Mouse (Mus musculus) MEL (cell line): ENCODE data around the gene Tpm4. TPM values are rescaled to one million over a fixed set of nuclear protein-coding genes. Genes with fewer than 3 reads are reported as not detected.

Source experiments
- DNase-seq: peaks from one replicate; pipeline ENCODE4 v3.0.0; 2011; ENCODE audit warnings: low read depth, low spot score
- H3K27ac ChIP-seq: 2 replicates; pipeline ENCODE4 v1.5.1; 2012; ENCODE audit warnings: low read depth, mild to moderate bottlenecking, control low read depth, low read length, moderate library complexity; ENCODE audit not compliant: control insufficient read depth
- H3K27me3 ChIP-seq, 2 experiments: fragments of 150-350 bp in 1 of 2; sonication (generic) in 1 of 2; 2 replicates each; pipeline ENCODE4 v1.6.1; 2012; ENCODE audit warnings: low read length in 2 of 2, mild to moderate bottlenecking in 2 of 2, improper control_type of control experiment in 1 of 2, moderate library complexity in 1 of 2; ENCODE audit not compliant: insufficient read depth in 2 of 2, control insufficient read depth in 1 of 2
- H3K36me3 ChIP-seq, 2 experiments: 2 replicates each; pipeline ENCODE4 v1.6.1; 2012 to 2014; ENCODE audit warnings: low read length in 2 of 2, improper control_type of control experiment in 1 of 2, inconsistent platforms in 1 of 2, mild to moderate bottlenecking in 1 of 2; ENCODE audit not compliant: insufficient read depth in 2 of 2, control insufficient read depth in 1 of 2
- H3K4me1 ChIP-seq, 2 experiments: fragments of 150-350 bp in 1 of 2; sonication (generic) in 1 of 2; 2 replicates each; pipeline ENCODE4 v1.6.1; 2012; ENCODE audit warnings: low read length in 2 of 2, improper control_type of control experiment in 1 of 2, mild to moderate bottlenecking in 1 of 2; ENCODE audit not compliant: insufficient read depth in 2 of 2, control insufficient read depth in 1 of 2
- H3K4me3 ChIP-seq, 2 experiments: fragments of 150-350 bp in 1 of 2; sonication (generic) in 1 of 2; 2 replicates each; pipeline ENCODE4 v1.5.1; 2012; ENCODE audit warnings: low read depth in 2 of 2, low read length in 2 of 2, mild to moderate bottlenecking in 2 of 2, moderate library complexity in 2 of 2, control low read depth in 1 of 2, improper control_type of control experiment in 1 of 2; ENCODE audit not compliant: control insufficient read depth in 1 of 2, insufficient read depth in 1 of 2
- H3K79me2 ChIP-seq: 2 replicates; pipeline ENCODE4 v1.6.1; 2012; ENCODE audit warnings: mild to moderate bottlenecking, low read length, moderate library complexity; ENCODE audit not compliant: control insufficient read depth, poor library complexity, insufficient read depth
- H3K9ac ChIP-seq: 2 replicates; pipeline ENCODE4 v1.6.1; 2012; ENCODE audit warnings: low read depth, mild to moderate bottlenecking, control low read depth, low read length, moderate library complexity; ENCODE audit not compliant: control insufficient read depth, poor library complexity, severe bottlenecking
- H3K9me3 ChIP-seq: fragments of 150-350 bp; sonication (generic); replicated peaks from 2 replicates; pipeline ENCODE4 v1.6.1; 2012; ENCODE audit warnings: mild to moderate bottlenecking, low read length, improper control_type of control experiment, moderate library complexity; ENCODE audit not compliant: insufficient read depth
- BHLHE40 ChIP-seq: IDR thresholded peaks from 2 replicates; pipeline ENCODE4 v1.6.1; 2012; ENCODE audit warnings: low read depth, mild to moderate bottlenecking, inconsistent platforms, low read length, improper control_type of control experiment, borderline replicate concordance
- CHD1 ChIP-seq: IDR thresholded peaks from 2 replicates; pipeline ENCODE4 v1.6.1; 2012; ENCODE audit warnings: low read depth, mild to moderate bottlenecking, inconsistent platforms, low read length, improper control_type of control experiment
- CTCF ChIP-seq, 3 experiments: IDR thresholded peaks in 2 of 3; conservative IDR thresholded peaks in 1 of 3; 2 replicates each; pipeline ENCODE4 v1.5.1; 2011 to 2012; ENCODE audit warnings: low read length in 3 of 3, low read depth in 2 of 3, mild to moderate bottlenecking in 2 of 3, improper control_type of control experiment in 1 of 3, inconsistent platforms in 1 of 3, mixed read lengths in 1 of 3, moderate library complexity in 1 of 3; ENCODE audit not compliant: control insufficient read depth in 1 of 3, insufficient read depth in 1 of 3, poor library complexity in 1 of 3, severe bottlenecking in 1 of 3
- E2F4 ChIP-seq: IDR thresholded peaks from 2 replicates; pipeline ENCODE4 v1.6.1; 2011; ENCODE audit warnings: low read depth, low read length, improper control_type of control experiment, borderline replicate concordance
- EP300 ChIP-seq, 2 experiments: IDR thresholded peaks; 2 replicates each; pipeline ENCODE4 v1.6.1; 2011; ENCODE audit warnings: improper control_type of control experiment in 2 of 2, low read length in 2 of 2, low read depth in 1 of 2, mild to moderate bottlenecking in 1 of 2
- KAT2A ChIP-seq: conservative IDR thresholded peaks from 2 replicates; pipeline ENCODE4 v1.6.1; 2012; ENCODE audit warnings: low read depth, low read length, improper control_type of control experiment, inconsistent platforms
- MAZ ChIP-seq: IDR thresholded peaks from 2 replicates; pipeline ENCODE4 v1.6.1; 2012; ENCODE audit warnings: low read depth, mild to moderate bottlenecking, inconsistent platforms, low read length, improper control_type of control experiment
- POLR2A ChIP-seq, 2 experiments: IDR thresholded peaks; 2 replicates each; pipeline ENCODE4 v1.6.1; 2011 to 2012; ENCODE audit warnings: low read length in 2 of 2, mild to moderate bottlenecking in 2 of 2, control low read depth in 1 of 2, improper control_type of control experiment in 1 of 2, low read depth in 1 of 2, moderate library complexity in 1 of 2; ENCODE audit not compliant: control insufficient read depth in 1 of 2, insufficient read depth in 1 of 2, poor library complexity in 1 of 2
- POLR2AphosphoS2 ChIP-seq: IDR thresholded peaks from 2 replicates; pipeline ENCODE4 v1.6.1; 2011; ENCODE audit warnings: low read length, improper control_type of control experiment
- RAD21 ChIP-seq: IDR thresholded peaks from 2 replicates; pipeline ENCODE4 v1.6.1; 2011; ENCODE audit warnings: mild to moderate bottlenecking, low read depth, low read length, improper control_type of control experiment
- RCOR1 ChIP-seq: IDR thresholded peaks from 2 replicates; pipeline ENCODE4 v1.6.1; 2012; ENCODE audit warnings: low read depth, mild to moderate bottlenecking, inconsistent platforms, low read length, improper control_type of control experiment
- SIN3A ChIP-seq: IDR thresholded peaks from 2 replicates; pipeline ENCODE4 v1.6.1; 2012; ENCODE audit warnings: low read length, improper control_type of control experiment, inconsistent platforms
- SMC3 ChIP-seq: IDR thresholded peaks from 2 replicates; pipeline ENCODE4 v1.6.1; 2011; ENCODE audit warnings: low read depth, low read length, improper control_type of control experiment
- TBP ChIP-seq: IDR thresholded peaks from 2 replicates; pipeline ENCODE4 v1.8.0; 2011; ENCODE audit warnings: low read depth, low read length, improper control_type of control experiment
- TCF12 ChIP-seq: IDR thresholded peaks from 2 replicates; pipeline ENCODE4 v1.6.1; 2014; ENCODE audit warnings: low read depth, mild to moderate bottlenecking, inconsistent platforms, low read length, improper control_type of control experiment, moderate library complexity
- UBTF ChIP-seq: IDR thresholded peaks from 2 replicates; pipeline ENCODE4 v1.6.1; 2012; ENCODE audit warnings: low read depth, mild to moderate bottlenecking, inconsistent platforms, low read length, improper control_type of control experiment, moderate library complexity, borderline replicate concordance; ENCODE audit not compliant: insufficient read depth
- USF1 ChIP-seq: IDR thresholded peaks from 2 replicates; pipeline ENCODE4 v1.6.1; 2014; ENCODE audit warnings: low read depth, mild to moderate bottlenecking, inconsistent platforms, low read length, improper control_type of control experiment, moderate library complexity
- USF2 ChIP-seq, 2 experiments: IDR thresholded peaks; 2 replicates each; pipeline ENCODE4 v1.6.1; 2011 to 2012; ENCODE audit warnings: improper control_type of control experiment in 2 of 2, low read length in 2 of 2, borderline replicate concordance in 1 of 2, inconsistent platforms in 1 of 2, low read depth in 1 of 2, mild to moderate bottlenecking in 1 of 2; ENCODE audit not compliant: insufficient read depth in 1 of 2
- ZC3H11A ChIP-seq: IDR thresholded peaks from 2 replicates; pipeline ENCODE4 v1.6.1; 2012; ENCODE audit warnings: low read depth, mild to moderate bottlenecking, inconsistent platforms, low read length, improper control_type of control experiment
- ZMIZ1 ChIP-seq: IDR thresholded peaks from 2 replicates; pipeline ENCODE4 v1.6.1; 2012; ENCODE audit warnings: low read depth, mild to moderate bottlenecking, inconsistent platforms, low read length, improper control_type of control experiment, moderate library complexity
- ZNF384 ChIP-seq: IDR thresholded peaks from 2 replicates; pipeline ENCODE4 v1.6.1; 2012; ENCODE audit warnings: low read depth, mild to moderate bottlenecking, inconsistent platforms, low read length, improper control_type of control experiment
- polyA plus RNA-seq, 2 experiments: library from polyadenylated mRNA; stranded (reverse) in 1 of 2; unstranded in 1 of 2; fragments of >175 nt in 1 of 2; fragments of >200 nt in 1 of 2; gene quantifications; 2 replicates each; pipeline versions ENCODE4 v1.2.1 to v1.2.4; 2012; ENCODE audit warnings: low replicate concordance in 2 of 2, low read depth in 1 of 2; ENCODE audit not compliant: insufficient read length in 2 of 2, insufficient read depth in 1 of 2, missing spikeins in 1 of 2
- total RNA-seq: library from RNA; depleted of rRNA; stranded (reverse); fragments of 300-350 nt; gene quantifications from 2 replicates; pipeline ENCODE4 v1.2.3, GENCODE M21; 2012

Gene Tpm4
- total and polyA plus RNA-seq, 3 experiments: 0.12 to 0.36 TPM; not detected in 1

- H3K4me3 ChIP-seq: no peak overlapping the region
- peaks cover 0 to 1% of the 10 kb centered on the region in 2 experiments; a peak in 1 of 4 replicates for H3K27me3 ChIP-seq
- H3K9ac ChIP-seq: no peak overlapping the region
- H3K27ac ChIP-seq: no peak overlapping the region
- peak; percentile 26; the same call in 1 of the 2 replicates for TF ChIP-seq TBP
- TF ChIP-seq ZNF384: no peak
- no peak for TF ChIP-seq POLR2A (IDR thresholded peaks at IDR 0.05; ENCODE audit: control insufficient read depth in 1 of 2, insufficient read depth in 1 of 2, low read depth in 1 of 2, low read length in 2 of 2, poor library complexity in 1 of 2)
- no peak for TF ChIP-seq E2F4
- no peak for TF ChIP-seq USF1
- TF ChIP-seq RCOR1: no peak
- TF ChIP-seq, all 39 proteins: peak for 1
- Histone ChIP-seq H3K36me3 (no peaks in the 10 kb centered on the region), H3K9me3 (no peaks in the 10 kb centered on the region), H3K4me1 (peaks cover 0 to 2% of the 10 kb centered on the region in 2 experiments; a peak in 1 of 4 replicates), H3K79me2 (no peaks in the 10 kb centered on the region)
- DNase-seq: peak; percentile 90
Measured at GRCm38 (mm10) chr8:72110876-72111275, 23.9 kb upstream of the Tpm4 start.

- Histone ChIP-seq H3K27ac (no peak overlapping the region), H3K27me3 (no peaks in the 10 kb centered on the region), H3K9me3 (no peaks in the 10 kb centered on the region), H3K4me3 (no peak overlapping the region), H3K4me1 (peaks cover 0 to 2% of the 10 kb centered on the region in 2 experiments; a peak in 1 of 4 replicates), H3K79me2 (no peaks in the 10 kb centered on the region), H3K9ac (no peak overlapping the region), H3K36me3 (no peaks in the 10 kb centered on the region)
- DNase-seq: peak; percentile 30
- TF ChIP-seq USF2 (IDR thresholded peaks at IDR 0.05; ENCODE audit: borderline replicate concordance in 1 of 2, insufficient read depth in 1 of 2, low read depth in 1 of 2, low read length in 2 of 2): no peak
- peak; percentile 34 to 44 (median 41) for TF ChIP-seq CTCF (IDR thresholded peaks at IDR 0.05 in 2 of 3, conservative IDR thresholded peaks at IDR 0.05 in 1 of 3; ENCODE audit: control insufficient read depth in 1 of 3, insufficient read depth in 1 of 3, low read depth in 2 of 3, low read length in 3 of 3, poor library complexity in 1 of 3, severe bottlenecking in 1 of 3)
- peak; percentile 24 for TF ChIP-seq RAD21
- TF ChIP-seq SMC3: peak; percentile 41
- TF ChIP-seq ZC3H11A: no peak
Measured at GRCm38 (mm10) chr8:72112486-72112885, 22.3 kb upstream of the Tpm4 start.

- H3K36me3 ChIP-seq: no peaks in the 10 kb centered on the region
- H3K9ac ChIP-seq: no peak overlapping the region
- H3K79me2 ChIP-seq: no peaks in the 10 kb centered on the region
- H3K9me3 ChIP-seq: no peaks in the 10 kb centered on the region
- no peak for TF ChIP-seq USF2 (IDR thresholded peaks at IDR 0.05; ENCODE audit: borderline replicate concordance in 1 of 2, insufficient read depth in 1 of 2, low read depth in 1 of 2, low read length in 2 of 2)
- TF ChIP-seq USF1: no peak
- no peak for TF ChIP-seq MAZ
- no peak for TF ChIP-seq POLR2A (IDR thresholded peaks at IDR 0.05; ENCODE audit: control insufficient read depth in 1 of 2, insufficient read depth in 1 of 2, low read depth in 1 of 2, low read length in 2 of 2, poor library complexity in 1 of 2)
- TF ChIP-seq TCF12: no peak
- no peak for TF ChIP-seq POLR2AphosphoS2
- no peak for TF ChIP-seq EP300 (IDR thresholded peaks at IDR 0.05; ENCODE audit: low read depth in 1 of 2, low read length in 2 of 2)
- TF ChIP-seq E2F4: no peak
- TF ChIP-seq CHD1: no peak
- TF ChIP-seq ZC3H11A: no peak
- no peak for TF ChIP-seq ZMIZ1
- no peak for TF ChIP-seq KAT2A
- TF ChIP-seq UBTF: no peak
- no peak for TF ChIP-seq BHLHE40
- no peak for TF ChIP-seq SIN3A
- no peaks in the 10 kb centered on the region for H3K27me3 ChIP-seq
- H3K27ac ChIP-seq: no peak overlapping the region
- no peak overlapping the region for H3K4me3 ChIP-seq
- H3K4me1 ChIP-seq: peaks cover 0 to 2% of the 10 kb centered on the region in 2 experiments; a peak in 1 of 4 replicates
- DNase-seq: no peak
Measured at GRCm38 (mm10) chr8:72115202-72115601, 19.6 kb upstream of the Tpm4 start.
